Mouse (Mus musculus) kidney, postnatal 14 days (tissue): ENCODE results near the gene Klf15.

ENCODE experiments used
- DNase-seq: peaks from one replicate; pipeline ENCODE4 v3.0.0; 2022; ENCODE audit warnings: mixed read lengths

The Klf15 gene

GRCm38 (mm10) chr6:90465028-90465640 lies 2.8 kb downstream of the Klf15 start:
- no peak for DNase-seq

- no peak for DNase-seq
These were observed 3.7 kb downstream of the Klf15 start for GRCm38 (mm10) chr6:90466079-90466478.

- no peak for DNase-seq
These were observed 4.6 kb downstream of the Klf15 start for GRCm38 (mm10) chr6:90466847-90467410.

- no peak for DNase-seq
These were observed 5.8 kb downstream of the Klf15 start for GRCm38 (mm10) chr6:90468216-90468615.

GRCm38 (mm10) chr6:90469041-90469440 lies 6.7 kb downstream of the Klf15 start:
- no peak for DNase-seq

- DNase-seq: no peak
These were observed 7.9 kb downstream of the Klf15 start for GRCm38 (mm10) chr6:90470255-90470654.

- DNase-seq: peak; percentile 53
These were observed 8.7 kb downstream of the Klf15 start for GRCm38 (mm10) chr6:90470947-90471541.

GRCm38 (mm10) chr6:90472079-90472478 lies 9.7 kb downstream of the Klf15 start:
- DNase-seq: no peak

- no peak for DNase-seq
These were observed 10.3 kb downstream of the Klf15 start for GRCm38 (mm10) chr6:90472697-90473096.

- no peak for DNase-seq
These were observed 11.4 kb downstream of the Klf15 start for GRCm38 (mm10) chr6:90473630-90474360.

GRCm38 (mm10) chr6:90474361-90474750 lies 12.0 kb downstream of the Klf15 start:
- DNase-seq: no peak

GRCm38 (mm10) chr6:90475176-90475853 lies 12.9 kb downstream of the Klf15 start:
- no peak for DNase-seq

GRCm38 (mm10) chr6:90475854-90476212 lies 13.5 kb downstream of the Klf15 start:
- no peak for DNase-seq

- peak; percentile 83 for DNase-seq
These were observed 14.7 kb downstream of the Klf15 start for GRCm38 (mm10) chr6:90476941-90477518.

- no peak for DNase-seq
These were observed 21.9 kb downstream of the Klf15 start for GRCm38 (mm10) chr6:90484249-90484648.

GRCm38 (mm10) chr6:90484876-90485275 lies 22.5 kb downstream of the Klf15 start:
- no peak for DNase-seq

GRCm38 (mm10) chr6:90486176-90486921 lies 24.0 kb downstream of the Klf15 start, which contains the start of gene Aldh1l1:
TSS of gene Aldh1l1 (plus strand) at chr6:90486427.
- DNase-seq: no peak

GRCm38 (mm10) chr6:90487531-90487930 lies 25.2 kb downstream of the Klf15 start:
- DNase-seq: no peak

GRCm38 (mm10) chr6:90489532-90489931 lies 27.2 kb downstream of the Klf15 start:
- DNase-seq: no peak

GRCm38 (mm10) chr6:90490976-90491375 lies 28.6 kb downstream of the Klf15 start:
- no peak for DNase-seq

GRCm38 (mm10) chr6:90491956-90492744 lies 29.8 kb downstream of the Klf15 start:
- peak; percentile 88 for DNase-seq
